27 mouse cellular contexts compared by ENCODE assay signal in the genomic region with DNA sequence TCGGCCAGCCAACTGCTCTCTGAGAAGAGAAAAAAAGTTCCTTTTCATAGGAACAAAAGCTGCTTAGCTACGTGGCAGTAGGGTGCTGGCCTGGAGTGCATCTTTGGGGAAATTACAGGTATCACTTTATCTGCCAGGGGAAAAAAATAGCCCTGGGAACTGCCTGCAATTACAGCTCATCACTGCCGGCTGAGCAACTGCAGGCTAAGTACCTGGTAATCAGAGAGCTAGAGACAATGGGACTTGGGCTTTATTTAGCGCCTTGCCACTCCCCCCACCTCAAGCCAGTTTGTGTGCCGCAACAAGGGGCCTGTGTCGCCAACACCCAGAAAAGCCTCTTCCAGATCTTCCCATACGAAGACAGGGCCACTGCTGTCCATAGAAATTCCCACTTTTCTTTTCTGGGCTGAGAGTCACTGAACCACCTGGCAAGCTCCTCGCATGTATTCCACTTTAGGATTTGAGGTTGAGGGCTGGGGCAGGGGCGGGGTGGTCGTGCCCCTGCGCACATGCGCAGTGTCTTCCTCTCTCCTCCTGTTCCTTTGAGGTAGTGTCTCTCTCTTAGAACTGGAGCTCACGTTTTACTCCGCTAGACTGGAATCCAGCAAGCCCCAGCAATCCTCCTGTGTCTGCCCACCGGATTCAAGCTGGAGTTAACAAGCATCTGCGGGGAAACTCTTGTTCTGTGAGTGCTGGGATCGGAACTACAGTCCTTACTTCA. TPM values are rescaled to one million over a fixed set of nuclear protein-coding genes. Genes with fewer than 3 reads are reported as not detected.
DNase-seq lines count a peak whose midpoint lies in the region; ATAC-seq lines count a peak whose summit lies in the region.
"Had no signal": no experiment of that assay in that cellular context is flagged by ENCODE, and none has a peak within 500 bp of the region (broad histone marks: within the 10 kb centered on the region; RNA-seq: fewer than 3 reads in every experiment).

No protein-coding gene starts in this region.

- no peak overlapping the region for H3K4me2 ChIP-seq in embryonic facial prominence, embryonic 12.5 days (replicated peaks)
- peak overlapping the region; percentile 38 for H3K4me2 ChIP-seq in heart, embryonic 12.5 days
- H3K4me2 ChIP-seq: intestine, embryonic 15.5 days; limb, embryonic 15.5 days; lung, embryonic 14.5 days; midbrain, embryonic 13.5 days; neural tube, embryonic 12.5 days; stomach, embryonic 15.5 days had no signal

- H3K9ac ChIP-seq in embryonic facial prominence, embryonic 12.5 days: no peak overlapping the region
- H3K9ac ChIP-seq in heart, embryonic 12.5 days: no peak overlapping the region
- H3K9ac ChIP-seq: forebrain, postnatal 0 days; intestine, embryonic 15.5 days; limb, embryonic 15.5 days; liver, embryonic 14.5 days; lung, embryonic 14.5 days; midbrain, embryonic 13.5 days; neural tube, embryonic 12.5 days; stomach, embryonic 15.5 days had no signal

- 0 out of 2 replicates have a peak overlapping the region, but pooled peaks have one; percentile 42 for H3K27ac ChIP-seq in embryonic facial prominence, embryonic 12.5 days
- no peak overlapping the region; the same call in 1 of the 2 replicates for H3K27ac ChIP-seq in embryonic facial prominence, embryonic 10.5 days (replicated peaks)
- H3K27ac ChIP-seq in heart, embryonic 12.5 days (ENCODE audit: poor library complexity, severe bottlenecking): no peak overlapping the region
- H3K27ac ChIP-seq: hindbrain, embryonic 10.5 days; intestine, embryonic 15.5 days; limb, embryonic 15.5 days; liver, embryonic 14.5 days; midbrain, embryonic 13.5 days; neural tube, embryonic 12.5 days; stomach, embryonic 15.5 days had no signal

- DNase-seq in embryonic facial prominence, embryonic 10.5 days (ENCODE audit: low spot score): no peak
- no peak for DNase-seq in heart, postnatal 25 days (ENCODE audit: low spot score)
- peak; percentile 63 for DNase-seq in brain, adult 2 months (ENCODE audit: low read depth, low spot score)
- no peak for DNase-seq in layer of hippocampus, postnatal 14 days (ENCODE audit: low spot score in 2 of 2)
- DNase-seq in frontal cortex, adult 2 months (ENCODE audit: extremely low spot score in 1 of 2, low spot score in 1 of 2): no peak
- DNase-seq: adrenal gland, postnatal 10 days; cerebellum, adult 9-10 months; forebrain, postnatal 0 days; kidney, adult 8-10 months; kidney, postnatal 10 days; left cerebral cortex, postnatal 4 days; lung, embryonic 14.5 days; right cerebral cortex, adult 18-20 months; right cerebral cortex, postnatal 4 days; thymus, adult 18-20 months; thymus, postnatal 36 days had no signal

- no peak for ATAC-seq in embryonic facial prominence, embryonic 12.5 days (ENCODE audit: insufficient number of reproducible peaks, insufficient read depth, low FRiP score, low TSS enrichment)
- no peak for ATAC-seq in heart, embryonic 12.5 days (ENCODE audit: insufficient number of reproducible peaks, low FRiP score)
- ATAC-seq: forebrain, postnatal 0 days; hindbrain, embryonic 16.5 days; intestine, embryonic 15.5 days; midbrain, embryonic 13.5 days had no signal

- H3K36me3 ChIP-seq in embryonic facial prominence, embryonic 12.5 days: no peaks in the 10 kb centered on the region
- no peaks in the 10 kb centered on the region for H3K36me3 ChIP-seq in embryonic facial prominence, embryonic 10.5 days (replicated peaks)
- no peaks in the 10 kb centered on the region for H3K36me3 ChIP-seq in heart, embryonic 12.5 days
- H3K36me3 ChIP-seq: hindbrain, embryonic 10.5 days; intestine, embryonic 15.5 days; limb, embryonic 15.5 days; midbrain, embryonic 13.5 days; neural tube, embryonic 12.5 days; stomach, embryonic 15.5 days had no signal

- WGBS in embryonic facial prominence, embryonic 12.5 days: 41% methylated on average over 17 of the region's 17 CpGs
- 45% methylated on average over 17 of the region's 17 CpGs for WGBS in embryonic facial prominence, embryonic 10.5 days
- WGBS in heart, embryonic 12.5 days: 37% methylated on average over 17 of the region's 17 CpGs

- no peaks in the 10 kb centered on the region for H3K9me3 ChIP-seq in embryonic facial prominence, embryonic 12.5 days
- no peaks in the 10 kb centered on the region for H3K9me3 ChIP-seq in embryonic facial prominence, embryonic 10.5 days
- no peaks in the 10 kb centered on the region for H3K9me3 ChIP-seq in heart, embryonic 12.5 days (replicated peaks)
- H3K9me3 ChIP-seq: hindbrain, embryonic 10.5 days; intestine, embryonic 15.5 days; limb, embryonic 15.5 days; midbrain, embryonic 13.5 days; neural tube, embryonic 12.5 days; stomach, embryonic 15.5 days had no signal

- intact Hi-C loops in heart, postnatal 25 days (cut with DNase I): no loop called here

- H3K4me3 ChIP-seq in embryonic facial prominence, embryonic 12.5 days: no peak overlapping the region
- H3K4me3 ChIP-seq in embryonic facial prominence, embryonic 10.5 days: no peak overlapping the region
- H3K4me3 ChIP-seq in heart, embryonic 12.5 days: no peak overlapping the region
- H3K4me3 ChIP-seq: hindbrain, embryonic 10.5 days; intestine, embryonic 15.5 days; limb, embryonic 15.5 days; megakaryocyte, embryonic 14.5 days; midbrain, embryonic 13.5 days; neural tube, embryonic 12.5 days; stomach, embryonic 15.5 days had no signal

- H3K4me1 ChIP-seq in embryonic facial prominence, embryonic 12.5 days: no peaks in the 10 kb centered on the region
- peaks cover 5% of the 10 kb centered on the region; the same call in 1 of the 2 replicates for H3K4me1 ChIP-seq in embryonic facial prominence, embryonic 10.5 days
- H3K4me1 ChIP-seq in heart, embryonic 12.5 days (replicated peaks): no peaks in the 10 kb centered on the region; the same call in 1 of the 2 replicates
- H3K4me1 ChIP-seq: hindbrain, embryonic 10.5 days; intestine, embryonic 15.5 days; limb, embryonic 15.5 days; megakaryocyte, embryonic 14.5 days; neural tube, embryonic 12.5 days; stomach, embryonic 15.5 days had no signal

- H3K27me3 ChIP-seq in embryonic facial prominence, embryonic 12.5 days: no peaks in the 10 kb centered on the region
- no peaks in the 10 kb centered on the region for H3K27me3 ChIP-seq in embryonic facial prominence, embryonic 10.5 days (replicated peaks; ENCODE audit: low read depth, poor library complexity, severe bottlenecking)
- 0 out of 2 replicates have a peak, but pooled peaks cover 7% of the 10 kb centered on the region for H3K27me3 ChIP-seq in heart, embryonic 12.5 days (replicated peaks)
- H3K27me3 ChIP-seq: intestine, embryonic 15.5 days; limb, embryonic 15.5 days; midbrain, embryonic 13.5 days; neural tube, embryonic 12.5 days had no signal

RNA-seq across cellular contexts. Expression of gene Rpl38, which starts 49.5 kb away (rescaled TPM):
- 893 and 953 TPM in 2 replicates for polyA plus RNA-seq in embryonic facial prominence, embryonic 12.5 days (2016; fragmentation: Nextera tagmentation; extraction: Ambion mirVana)
- 1,047 and 1,098 TPM in 2 replicates for polyA plus RNA-seq in embryonic facial prominence, embryonic 10.5 days (2016; fragmentation: Nextera tagmentation; extraction: Ambion mirVana)
- polyA plus RNA-seq in heart, embryonic 12.5 days (2016; fragmentation: Nextera tagmentation; extraction: Ambion mirVana): 785 and 816 TPM in 2 replicates
- 100 to 1,000 TPM; 532 to 566 TPM for total RNA-seq in heart, postnatal 25 days (2021)
- total RNA-seq in layer of hippocampus, postnatal 14 days (2021): 100 to 1,000 TPM; 800 to 850 TPM
- 1,969 and 2,066 TPM in 2 replicates for polyA plus RNA-seq in frontal cortex, adult 2 months (2012; rRNA removed)

RNA-seq across cellular contexts. Expression of gene Ttyh2, which starts 56.4 kb away (rescaled TPM):
- polyA plus RNA-seq in embryonic facial prominence, embryonic 12.5 days (2016; fragmentation: Nextera tagmentation; extraction: Ambion mirVana): 21.6 and 24.5 TPM in 2 replicates
- polyA plus RNA-seq in embryonic facial prominence, embryonic 10.5 days (2016; fragmentation: Nextera tagmentation; extraction: Ambion mirVana): 14.9 and 16.1 TPM in 2 replicates
- polyA plus RNA-seq in heart, embryonic 12.5 days (2016; fragmentation: Nextera tagmentation; extraction: Ambion mirVana): 5.5 and 5.9 TPM in 2 replicates
- total RNA-seq in heart, postnatal 25 days (2021): 1 to 10 TPM; 5.3 to 5.8 TPM
- total RNA-seq in layer of hippocampus, postnatal 14 days (2021): 10 to 100 TPM; 26.0 to 30.1 TPM
- polyA plus RNA-seq in frontal cortex, adult 2 months (2012; rRNA removed): 19.0 and 20.1 TPM in 2 replicates
